Mouse (Mus musculus) right cerebral cortex, postnatal 10 days (tissue): ENCODE measurements around the gene Vmn1r194.
"Not testable (repeated sequence)": the region's sequence is repeated elsewhere in the genome, so short reads cannot be mapped to it uniquely, and the experiment has no call there.

Experiments
- DNase-seq, 2 experiments: peaks; one replicate each; pipeline ENCODE4 v3.0.0; 2021; ENCODE audit warnings: low spot score in 2 of 2

Vmn1r194 gene

DNA sequence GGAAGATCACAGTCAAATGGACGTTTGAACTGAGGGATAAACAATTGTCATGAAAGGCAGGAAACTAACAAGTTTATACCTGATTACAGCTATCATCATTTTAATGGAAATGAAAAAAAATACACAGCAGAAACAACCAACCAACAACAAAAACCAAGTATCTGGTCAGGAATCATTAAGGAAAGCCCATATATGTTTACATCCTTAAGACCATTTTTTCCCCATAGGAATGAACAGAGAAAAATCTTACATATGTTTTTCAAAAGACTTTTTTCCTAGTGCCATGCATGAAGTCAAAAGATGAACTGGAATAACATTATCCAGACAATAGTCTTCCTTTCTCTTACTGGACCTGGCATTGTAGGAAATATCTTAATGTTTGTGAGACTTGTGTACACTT is at the start of gene Vmn1r194:
Gene Vmn1r194, plus strand, starts transcription at position 301 of the 400 bp plus-strand sequence.
- no peak for DNase-seq

DNA sequence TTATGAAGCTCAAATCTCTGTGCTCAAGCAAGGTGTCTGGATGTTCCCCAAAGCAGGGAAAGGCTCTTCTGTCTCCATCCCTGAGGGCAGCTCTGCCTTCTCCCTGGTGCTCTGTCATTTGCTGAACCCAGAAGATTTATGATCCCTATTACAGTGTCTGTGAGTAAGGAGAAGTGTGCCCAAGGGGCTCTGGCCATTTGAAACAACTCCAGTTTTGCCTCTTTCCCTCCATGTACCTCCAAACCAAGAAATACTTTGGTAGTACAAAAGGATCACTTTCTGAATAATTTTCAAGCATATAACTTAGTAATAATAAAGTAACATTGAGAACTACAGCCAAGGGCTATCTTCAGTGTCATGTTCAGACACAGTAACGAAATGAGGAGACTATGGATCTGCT is 21.0 kb upstream of the Vmn1r194 start, which contains the start of gene Vmn1r193:
Gene Vmn1r193, minus strand, starts transcription at position 101 of the 400 bp plus-strand sequence.
- not testable (repeated sequence) for DNase-seq

DNA sequence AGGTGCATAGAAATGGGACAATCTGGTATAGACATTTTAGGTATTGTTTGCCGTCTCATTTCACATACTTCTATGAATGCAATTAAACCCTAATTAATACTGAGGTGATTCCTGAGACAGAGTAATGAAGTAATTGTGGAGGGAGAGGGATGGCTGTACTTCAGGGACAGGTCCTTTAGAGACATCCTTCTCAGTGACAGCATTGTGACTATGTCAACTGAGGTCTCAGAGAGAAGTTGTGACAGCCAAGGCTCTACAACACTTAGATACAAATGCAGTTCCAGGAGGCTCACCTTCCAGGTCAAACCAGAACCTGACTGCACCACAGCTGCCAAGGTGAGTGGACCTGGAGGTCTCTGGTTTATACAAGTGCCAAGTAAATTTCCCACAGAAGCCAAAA is 26.2 kb downstream of the Vmn1r194 start, which contains the start of gene Vmn1r195:
Gene Vmn1r195, plus strand, starts transcription at position 301 of the 400 bp plus-strand sequence.
- not testable (repeated sequence) for DNase-seq

DNA sequence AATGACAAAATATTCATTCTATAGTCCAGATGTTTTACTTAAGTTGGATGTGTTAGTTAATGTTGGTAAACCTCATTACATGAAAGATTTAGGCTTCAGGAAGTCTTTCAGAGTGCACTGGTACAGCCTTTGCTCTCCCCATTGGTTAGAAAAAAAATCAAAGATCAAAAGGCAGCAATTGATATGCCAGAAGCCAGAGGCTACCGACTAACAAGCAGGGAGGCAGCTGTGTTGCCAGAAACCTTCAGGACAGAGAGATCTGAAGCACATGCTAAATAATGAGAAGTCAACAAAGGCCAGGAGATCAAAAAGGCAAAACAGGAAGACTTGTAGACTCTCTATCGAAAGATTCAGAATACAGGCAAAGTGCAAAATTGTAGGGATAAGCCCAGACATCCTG is 27.7 kb downstream of the Vmn1r194 start:
- no peak for DNase-seq

DNA sequence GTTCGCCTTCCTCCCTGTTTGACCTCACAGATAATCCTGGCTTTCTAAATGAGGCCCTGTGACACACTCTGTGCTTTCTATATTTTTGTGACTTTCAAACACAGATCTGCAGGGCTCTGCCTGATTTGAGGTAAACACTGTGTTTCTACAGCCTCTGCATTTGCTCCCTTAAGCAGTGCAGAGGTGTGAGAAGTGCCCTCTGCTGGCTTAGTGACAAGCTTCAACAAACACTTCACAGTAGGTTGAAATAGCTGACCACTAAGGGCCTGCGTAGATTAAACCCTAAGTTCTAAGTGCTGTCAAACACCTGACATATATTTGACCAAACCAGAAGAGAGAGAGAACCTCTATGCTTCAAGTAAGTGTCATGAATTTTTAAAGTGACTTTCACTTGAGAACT is 40.6 kb downstream of the Vmn1r194 start:
- DNase-seq = no peak

DNA sequence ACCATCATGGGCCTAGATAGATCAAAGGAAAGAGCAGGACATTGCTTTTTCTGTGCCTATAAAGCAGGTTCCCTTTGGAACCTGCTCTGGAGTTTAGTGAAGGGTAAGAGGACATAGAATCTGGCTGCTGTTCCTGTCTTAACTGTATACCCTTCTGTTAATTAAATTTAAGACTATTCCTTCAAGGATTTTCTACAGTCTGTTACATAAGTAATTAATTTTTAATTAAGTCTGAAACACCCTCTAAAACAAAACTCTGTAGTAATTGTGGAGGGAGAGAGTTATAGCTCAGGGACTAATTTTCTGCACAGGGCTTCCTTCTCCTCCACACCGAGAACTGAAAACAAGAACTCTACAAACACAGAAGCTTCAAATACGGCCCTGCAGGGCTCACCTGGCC is 45.6 kb downstream of the Vmn1r194 start, which contains the start of gene Vmn1r196:
Gene Vmn1r196, plus strand, starts transcription at position 301 of the 400 bp plus-strand sequence.
- no peak for DNase-seq
